Mouse (Mus musculus): Measurements from ENCODE around the gene Gtpbp8.

The Gtpbp8 gene

GRCm38 (mm10) chr16:44725286-44726223 is 20.6 kb downstream of the Gtpbp8 start:
- DNase-seq, result peak; percentile 74

DNA sequence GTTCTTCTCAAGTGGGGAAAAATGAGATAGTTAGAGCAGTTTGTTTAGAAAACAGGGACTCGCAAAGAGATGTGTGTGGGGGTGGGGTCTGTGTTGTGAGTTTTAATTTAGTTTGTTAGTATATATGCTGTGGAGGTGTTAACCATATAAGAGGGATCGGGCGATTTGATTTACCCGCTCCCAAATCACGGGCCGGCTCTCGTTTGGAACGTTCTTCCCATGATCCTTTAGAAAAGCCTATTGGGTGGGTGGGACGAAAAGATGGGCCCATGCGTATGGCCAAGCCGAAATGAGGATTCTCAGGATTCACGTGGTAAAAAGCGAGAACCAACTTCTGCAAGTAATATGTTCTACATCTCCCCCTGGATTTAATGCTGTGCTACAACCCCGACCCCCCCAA is 21.3 kb downstream of the Gtpbp8 start:
- DNase-seq, result peak; percentile 33

- peak; percentile 93 for DNase-seq
Observed at GRCm38 (mm10) chr16:44724083-44724787, 21.9 kb downstream of the Gtpbp8 start, which contains the start of gene Nepro. Gene Nepro (plus strand): TSS chr16:44724301.

GRCm38 (mm10) chr16:44722666-44723065 is 23.5 kb downstream of the Gtpbp8 start:
- no peak for DNase-seq

DNA sequence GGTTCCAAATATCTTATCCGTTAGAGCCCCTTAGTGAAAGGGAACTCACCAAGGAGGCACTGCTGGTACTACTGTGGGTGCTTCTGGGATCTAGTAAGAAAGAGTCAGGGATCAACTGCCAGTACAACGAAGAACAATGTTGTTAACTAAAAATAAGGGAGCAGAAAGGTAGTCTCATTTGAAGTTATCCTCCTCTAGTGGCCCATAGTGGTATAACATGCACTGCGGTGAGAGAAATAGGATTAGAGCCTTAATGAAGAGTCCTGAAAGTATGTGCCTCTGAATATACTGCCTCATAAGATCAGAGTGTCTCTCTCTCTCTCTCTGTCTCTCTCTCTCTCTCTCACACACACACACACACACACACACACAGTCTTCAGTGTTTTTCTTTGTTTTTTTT is 25.6 kb downstream of the Gtpbp8 start:
- DNase-seq, result no peak

DNA sequence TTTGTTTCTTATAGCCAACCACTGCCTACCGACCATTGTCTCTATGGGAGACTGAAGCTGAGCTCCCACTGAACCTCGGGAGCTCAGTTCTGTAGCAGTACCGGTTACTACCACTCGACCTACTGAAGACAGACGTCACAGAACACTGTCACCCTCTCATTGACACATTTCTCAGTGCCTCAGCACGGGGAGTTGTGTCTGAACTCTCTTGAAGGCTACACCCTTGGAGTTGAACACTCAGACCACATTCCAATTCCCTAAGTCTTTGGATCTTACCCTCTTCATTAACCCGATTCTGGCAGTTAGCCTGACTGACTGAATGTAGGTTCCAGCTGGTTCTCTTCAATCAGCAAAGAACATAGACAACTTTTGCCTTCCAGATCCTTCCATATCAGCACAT is 26.8 kb downstream of the Gtpbp8 start:
- DNase-seq, result no peak

DNA sequence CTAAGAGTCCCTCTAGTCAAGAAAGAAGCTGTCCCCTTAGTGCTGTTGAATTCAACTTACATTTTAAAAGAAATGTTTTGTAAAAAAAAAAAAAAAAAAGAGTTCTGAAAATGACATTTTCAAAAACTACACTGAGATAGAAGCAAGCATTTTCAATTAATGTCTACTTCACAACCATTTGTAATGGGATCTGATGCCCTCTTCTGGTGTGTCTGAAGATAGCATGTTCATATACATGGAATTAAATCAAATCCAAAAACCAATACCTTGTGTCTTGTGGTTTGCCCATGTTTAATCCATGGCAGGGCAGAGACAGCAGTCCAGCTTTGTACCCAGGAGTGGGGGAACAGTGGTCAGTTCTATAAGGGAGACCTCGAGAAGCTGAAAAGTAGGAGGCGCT is 28.3 kb downstream of the Gtpbp8 start:
- DNase-seq, result no peak

DNA sequence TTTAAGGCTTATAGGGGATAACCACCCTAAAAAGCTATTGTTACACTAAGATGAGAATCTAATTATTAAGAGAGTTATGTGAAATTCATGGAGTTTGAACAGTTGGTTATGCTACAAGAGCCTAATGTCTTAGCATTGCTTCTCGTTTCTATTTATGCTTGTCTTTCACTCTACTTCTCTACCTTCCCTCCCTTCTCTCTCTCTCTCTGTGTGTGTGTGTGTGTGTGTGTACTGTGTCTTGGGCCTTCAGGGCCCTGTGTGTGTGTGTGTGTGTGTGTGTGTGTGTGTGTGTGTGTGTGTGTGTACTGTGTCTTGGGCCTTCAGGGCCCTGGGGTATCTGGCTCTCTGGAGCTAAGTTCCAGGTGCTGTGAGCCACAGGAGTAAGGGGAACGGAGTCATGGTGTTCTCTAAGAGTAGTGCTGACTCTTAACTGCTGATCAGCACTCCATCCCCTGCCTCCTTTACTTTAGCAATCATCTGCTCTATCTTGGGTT is 29.0 kb downstream of the Gtpbp8 start:
- no peak for DNase-seq

- peak; percentile 49 for DNase-seq
Observed at GRCm38 (mm10) chr16:44716305-44717140, 29.6 kb downstream of the Gtpbp8 start.

GRCm38 (mm10) chr16:44703458-44703857 is 42.7 kb downstream of the Gtpbp8 start:
- no peak for DNase-seq

- no peak for DNase-seq
Observed at GRCm38 (mm10) chr16:44702272-44702671, 43.9 kb downstream of the Gtpbp8 start.

DNA sequence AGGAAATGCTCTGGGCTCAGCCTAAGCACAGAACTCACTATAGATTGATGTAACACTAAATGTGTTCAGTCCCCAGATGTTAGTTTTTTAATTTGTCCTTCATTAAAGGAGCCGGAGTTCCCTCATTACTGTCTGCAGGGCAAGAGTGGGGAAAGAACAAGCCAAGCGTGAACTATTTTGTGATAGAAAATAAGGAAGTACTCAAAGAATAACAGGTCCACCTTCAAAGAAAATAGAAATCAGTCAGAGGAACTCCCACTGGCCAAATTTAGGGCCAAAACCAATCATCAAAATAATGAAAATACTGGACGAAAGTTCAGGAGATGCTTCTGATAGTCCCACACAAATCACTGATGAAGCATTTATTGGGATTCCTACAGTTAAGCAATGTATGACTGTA is 45.0 kb downstream of the Gtpbp8 start:
- DNase-seq, result no peak

DNA sequence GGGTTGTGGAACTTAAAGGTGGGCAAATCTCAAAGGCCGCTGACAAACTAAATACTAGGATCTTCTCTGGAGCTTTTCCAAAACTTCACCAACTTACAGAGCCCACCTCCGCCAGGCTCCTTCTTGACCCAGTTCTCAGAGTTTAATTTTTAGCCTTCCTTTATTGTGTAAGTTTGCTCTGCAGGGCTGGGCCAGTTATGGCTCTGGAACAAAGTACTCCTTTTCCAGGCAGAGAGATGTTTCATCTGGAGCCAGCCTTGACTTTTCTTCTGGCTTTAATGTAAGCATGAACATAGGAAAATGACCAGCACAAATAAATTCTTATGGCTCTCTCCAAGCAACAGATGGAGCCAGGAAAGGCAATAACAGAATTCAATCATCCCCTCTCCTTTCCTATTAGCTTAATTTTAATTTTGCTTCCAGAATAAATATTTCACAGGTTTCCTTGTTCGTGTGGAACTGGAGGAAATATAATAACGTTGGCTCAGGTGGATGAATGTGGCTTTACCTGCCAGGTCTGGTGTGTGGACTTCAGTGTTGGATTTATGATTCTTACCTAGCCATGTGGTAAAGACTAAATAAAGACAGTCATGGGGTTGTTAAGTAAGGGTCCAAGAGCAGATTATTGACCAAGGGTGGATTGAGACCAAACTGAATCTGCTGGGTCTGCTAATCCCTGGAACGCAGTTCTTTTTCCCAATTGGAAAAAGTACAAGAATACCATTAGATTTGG is 48.5 kb downstream of the Gtpbp8 start:
- DNase-seq, result no peak

GRCm38 (mm10) chr16:44695859-44696620 is 50.1 kb downstream of the Gtpbp8 start:
- no peak for DNase-seq

- no peak for DNase-seq
Observed at GRCm38 (mm10) chr16:44695214-44695858, 50.8 kb downstream of the Gtpbp8 start.

DNA sequence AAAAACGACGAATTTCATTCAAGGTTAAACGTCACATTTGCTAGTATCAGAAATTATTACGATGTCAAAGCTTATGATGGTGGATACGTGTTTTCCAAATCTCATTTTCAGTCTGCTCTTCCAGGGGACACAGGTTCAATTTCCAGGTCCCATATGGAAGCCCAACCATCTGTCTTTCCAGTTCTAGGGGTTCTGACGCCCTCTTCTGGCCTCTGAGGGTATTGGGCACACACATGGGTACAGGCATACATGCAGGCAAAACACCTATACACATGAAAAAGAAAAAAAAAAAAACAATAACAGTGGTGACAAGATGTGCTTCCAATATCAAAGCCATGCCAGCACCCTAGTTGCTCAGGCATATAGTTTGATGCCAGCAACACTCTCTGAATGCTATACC is 52.5 kb downstream of the Gtpbp8 start:
- no peak for DNase-seq

DNA sequence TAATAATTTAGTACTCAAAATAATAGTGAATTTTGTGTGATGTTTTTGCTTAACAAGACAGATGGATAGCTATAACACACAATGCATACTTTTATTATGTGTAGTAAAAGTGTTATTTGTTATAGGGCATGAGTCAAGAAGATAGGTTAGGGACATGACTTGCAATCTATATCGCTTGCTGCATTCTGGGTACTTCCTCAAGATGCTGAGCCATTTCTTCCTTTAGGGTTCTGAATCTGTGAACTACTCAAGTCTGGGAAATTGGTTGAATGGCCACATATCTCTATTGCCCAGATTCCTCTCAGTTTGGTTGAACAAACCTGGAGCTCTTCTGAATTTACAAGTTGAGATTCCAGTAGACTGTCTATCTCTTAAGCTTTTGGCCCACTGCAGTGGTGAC is 53.6 kb downstream of the Gtpbp8 start:
- DNase-seq, result no peak

DNA sequence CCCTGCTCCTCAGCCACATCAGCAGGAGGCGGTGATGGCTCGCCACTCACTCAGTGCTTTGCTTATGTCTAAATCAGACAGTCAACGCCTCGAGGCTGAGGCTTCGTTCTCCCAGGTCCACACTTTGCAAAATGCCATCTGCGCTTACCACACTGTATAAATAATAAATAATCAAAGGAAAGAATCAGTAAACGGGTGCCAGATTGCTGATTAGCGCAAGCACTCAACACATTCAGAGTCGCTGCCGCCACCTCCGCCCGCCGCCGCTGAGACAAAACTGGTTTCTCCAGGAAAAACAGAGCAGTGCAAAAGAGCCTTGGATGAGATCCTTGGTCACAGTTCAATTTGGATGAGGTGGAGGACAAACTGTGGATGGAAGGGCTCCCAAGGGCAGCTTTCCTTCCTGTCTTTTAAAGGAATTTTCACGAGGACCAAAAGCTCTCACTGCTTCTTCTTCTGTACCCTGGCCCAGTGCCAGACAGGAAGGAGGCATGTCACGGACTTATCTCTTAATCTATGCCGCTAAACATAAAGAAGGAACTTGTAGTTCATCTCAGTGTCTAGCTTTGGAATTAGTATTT is 54.5 kb downstream of the Gtpbp8 start:
- DNase-seq, result peak; percentile 50

DNA sequence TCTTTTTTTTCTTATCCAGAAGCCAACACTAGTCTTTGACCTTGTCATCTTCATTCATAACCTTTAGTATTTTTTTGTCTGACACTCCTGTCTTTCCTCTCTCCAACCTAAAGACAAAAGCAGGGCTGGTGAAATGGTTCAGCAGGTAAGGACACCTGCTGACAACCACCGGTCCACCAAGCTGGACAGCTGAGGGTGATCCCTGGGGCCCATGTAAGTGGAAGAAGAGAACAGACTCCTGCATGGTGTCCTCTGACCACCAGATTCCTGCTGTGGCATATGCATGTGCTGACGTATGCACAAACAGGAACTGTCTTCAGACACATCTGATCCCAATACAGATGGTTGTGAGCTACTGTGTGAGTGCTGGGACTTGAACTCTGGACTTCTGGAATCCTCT is 55.1 kb downstream of the Gtpbp8 start:
- DNase-seq, result no peak

GRCm38 (mm10) chr16:44690501-44690900 is 55.7 kb downstream of the Gtpbp8 start:
- DNase-seq, result no peak

GRCm38 (mm10) chr16:44688507-44688906 is 57.7 kb downstream of the Gtpbp8 start:
- no peak for DNase-seq
